Mouse (Mus musculus) urinary bladder, adult 2 months (tissue): ENCODE measurements around the gene Agrp. TPM values are rescaled to one million over a fixed set of nuclear protein-coding genes. Genes with fewer than 3 reads are reported as not detected.
"Not testable (repeated sequence)": the region's sequence is repeated elsewhere in the genome, so short reads cannot be mapped to it uniquely, and the experiment has no call there.

Experiments
- DNase-seq: peaks from one replicate; pipeline ENCODE4 v3.0.0; 2022; ENCODE audit warnings: low spot score
- polyA plus RNA-seq: library from polyadenylated mRNA; depleted of rRNA; stranded (reverse); fragments of >200 nt; gene quantifications from 2 replicates; pipeline ENCODE4 v1.2.3, GENCODE M21; 2012

Gene Agrp
- polyA plus RNA-seq, 1 experiment: 0.89 TPM

GRCm38 (mm10) chr8:105622421-105622920 lies 14.7 kb downstream of the Agrp start:
- peak; percentile 85 for DNase-seq

- no peak for DNase-seq
These were observed 15.4 kb downstream of the Agrp start for GRCm38 (mm10) chr8:105621841-105622240.

GRCm38 (mm10) chr8:105620946-105621720 lies 16.1 kb downstream of the Agrp start:
- no peak for DNase-seq

- no peak for DNase-seq
These were observed 17.0 kb downstream of the Agrp start for GRCm38 (mm10) chr8:105620211-105620610.

- DNase-seq: no peak
These were observed 18.2 kb downstream of the Agrp start for GRCm38 (mm10) chr8:105618892-105619591.

- DNase-seq: no peak
These were observed 18.9 kb downstream of the Agrp start for GRCm38 (mm10) chr8:105618279-105618634.

- no peak for DNase-seq
These were observed 19.5 kb downstream of the Agrp start for GRCm38 (mm10) chr8:105617451-105618278.

- DNase-seq: no peak
These were observed 21.3 kb downstream of the Agrp start for GRCm38 (mm10) chr8:105615942-105616341.

- peak; percentile 41 for DNase-seq
These were observed 23.2 kb downstream of the Agrp start for GRCm38 (mm10) chr8:105613830-105614511.

GRCm38 (mm10) chr8:105613037-105613436 lies 24.2 kb downstream of the Agrp start:
- DNase-seq: peak; percentile 62

- DNase-seq: no peak
These were observed 25.4 kb downstream of the Agrp start for GRCm38 (mm10) chr8:105611836-105612235.

- DNase-seq: no peak
These were observed 27.4 kb downstream of the Agrp start for GRCm38 (mm10) chr8:105609771-105610170.

- no peak for DNase-seq
These were observed 27.8 kb downstream of the Agrp start for GRCm38 (mm10) chr8:105609355-105609754.

GRCm38 (mm10) chr8:105607684-105608083 lies 29.5 kb downstream of the Agrp start:
- DNase-seq: no peak

- DNase-seq: no peak
These were observed 30.1 kb downstream of the Agrp start for GRCm38 (mm10) chr8:105607062-105607461.

GRCm38 (mm10) chr8:105606189-105607023 lies 30.8 kb downstream of the Agrp start:
- DNase-seq: peak; percentile 64

- peak; percentile 62 for DNase-seq
These were observed 31.6 kb downstream of the Agrp start for GRCm38 (mm10) chr8:105605491-105606188.

GRCm38 (mm10) chr8:105604804-105605381 lies 32.3 kb downstream of the Agrp start, which contains the start of gene Ripor1:
Gene Ripor1 (plus strand): TSS chr8:105605255.
- DNase-seq: peak; percentile 67

- DNase-seq: not testable (repeated sequence)
These were observed 34.7 kb downstream of the Agrp start for GRCm38 (mm10) chr8:105602540-105602939.
